Mouse (Mus musculus): ENCODE results near the gene Krtap15. TPM values are rescaled to one million over a fixed set of nuclear protein-coding genes. Genes with fewer than 3 reads are reported as not detected.

Krtap15 gene
- polyA plus RNA-seq, 1 experiment from 2014 or later: not detected

DNA sequence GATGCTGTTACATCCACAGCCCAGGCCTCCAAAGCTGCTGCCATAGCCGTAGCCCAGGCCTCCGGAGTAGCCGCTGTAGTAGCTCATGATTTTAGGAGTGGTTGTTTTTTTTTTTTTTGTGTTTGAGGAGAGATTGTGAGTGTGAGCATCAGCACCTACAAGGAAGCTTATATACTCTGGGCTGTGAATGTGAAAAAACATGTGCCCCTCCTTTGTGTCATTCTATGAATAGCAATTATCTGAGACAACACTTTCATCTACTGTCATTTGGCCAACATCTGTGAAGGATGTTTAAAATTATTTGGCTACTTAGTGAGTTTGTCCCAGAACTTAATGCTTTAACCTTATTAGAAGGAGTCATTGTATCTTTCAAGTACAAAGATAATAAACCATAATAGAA is 54.2 kb downstream of the Krtap15 start, which contains the start of gene Krtap19-2:
Gene Krtap19-2, minus strand, starts transcription at position 101 of the 400 bp plus-strand sequence.
- WGBS: 97% methylated on average over 3 of the region's 3 CpGs
- H3K4me1 ChIP-seq: no peaks in the 10 kb centered on the region

GRCm38 (mm10) chr16:88877938-88878337 is 57.9 kb downstream of the Krtap15 start, which contains the start of gene Krtap19-3:
TSS of gene Krtap19-3 (minus strand) at chr16:88878038.
- ATAC-seq (replicated peaks): no peak

More for the DNA sequence above, 54.2 kb downstream of the Krtap15 start, which contains the start of gene Krtap19-2:
- Histone ChIP-seq H3K9ac (replicated peaks) (no peak within 1 kb of the TSS), H3K27ac (replicated peaks) (no peak within 1 kb of the TSS), H3K36me3 (no peaks in the 10 kb centered on the region), H3K27me3 (no peaks in the 10 kb centered on the region), H3K4me2 (replicated peaks) (no peak within 1 kb of the TSS), H3K9me3 (no peaks in the 10 kb centered on the region), H3K4me3 (no peak within 1 kb of the TSS)
- no peak for ATAC-seq (replicated peaks)

More at GRCm38 (mm10) chr16:88877938-88878337, 57.9 kb downstream of the Krtap15 start, which contains the start of gene Krtap19-3:
- H3K9ac ChIP-seq (replicated peaks): no peak within 1 kb of the TSS
- no peaks in the 10 kb centered on the region for H3K27me3 ChIP-seq
- no peak within 1 kb of the TSS for H3K27ac ChIP-seq (replicated peaks)
- no peaks in the 10 kb centered on the region for H3K9me3 ChIP-seq
- no peaks in the 10 kb centered on the region for H3K4me1 ChIP-seq
- 87% methylated on average over 2 of the region's 2 CpGs for WGBS
- no peaks in the 10 kb centered on the region for H3K36me3 ChIP-seq
- H3K4me3 ChIP-seq: no peak within 1 kb of the TSS
- H3K4me2 ChIP-seq (replicated peaks): no peak within 1 kb of the TSS

Other genes starting within 250 kb of the Krtap15 start
- not detected in 2 replicates for gene Krtap24-1, start 207.9 kb upstream of the Krtap15 start, polyA plus RNA-seq (2015; fragmentation: Nextera tagmentation; extraction: Ambion mirVana)
- gene 2310079G19Rik, start 192.5 kb upstream of the Krtap15 start, polyA plus RNA-seq (2015; fragmentation: Nextera tagmentation; extraction: Ambion mirVana): not detected in 2 replicates
- not detected in 2 replicates for gene Krtap26-1, start 172.4 kb upstream of the Krtap15 start, polyA plus RNA-seq (2015; fragmentation: Nextera tagmentation; extraction: Ambion mirVana)
- not detected in 2 replicates for gene Krtap27-1, start 148.5 kb upstream of the Krtap15 start, polyA plus RNA-seq (2015; fragmentation: Nextera tagmentation; extraction: Ambion mirVana)
- gene 2310061N02Rik, start 112.3 kb upstream of the Krtap15 start, polyA plus RNA-seq (2015; fragmentation: Nextera tagmentation; extraction: Ambion mirVana): not detected in 2 replicates
- not detected in 2 replicates for gene Krtap13-1, start 91.4 kb upstream of the Krtap15 start, polyA plus RNA-seq (2015; fragmentation: Nextera tagmentation; extraction: Ambion mirVana)
- not detected in 2 replicates for gene Krtap13, start 68.6 kb upstream of the Krtap15 start, polyA plus RNA-seq (2015; fragmentation: Nextera tagmentation; extraction: Ambion mirVana)
- gene 2310034C09Rik, start 61.4 kb upstream of the Krtap15 start, polyA plus RNA-seq (2015; fragmentation: Nextera tagmentation; extraction: Ambion mirVana): not detected in 2 replicates
- gene 2310057N15Rik, start 46.0 kb upstream of the Krtap15 start, polyA plus RNA-seq (2015; fragmentation: Nextera tagmentation; extraction: Ambion mirVana): not detected in 2 replicates
- gene Gm5965, start 42.3 kb upstream of the Krtap15 start, polyA plus RNA-seq (2015; fragmentation: Nextera tagmentation; extraction: Ambion mirVana): not detected in 2 replicates
- gene Gm20741, start 8.0 kb upstream of the Krtap15 start, polyA plus RNA-seq (2015; fragmentation: Nextera tagmentation; extraction: Ambion mirVana): not detected in 2 replicates
- gene Krtap14, start 5.9 kb downstream of the Krtap15 start, polyA plus RNA-seq (2015; fragmentation: Nextera tagmentation; extraction: Ambion mirVana): not detected in 2 replicates
- not detected in 2 replicates for gene Krtap19-1, start 49.2 kb downstream of the Krtap15 start, polyA plus RNA-seq (2015; fragmentation: Nextera tagmentation; extraction: Ambion mirVana)
- gene Krtap19-2, start 54.1 kb downstream of the Krtap15 start, polyA plus RNA-seq (2015; fragmentation: Nextera tagmentation; extraction: Ambion mirVana): not detected in 2 replicates
- gene Krtap19-3, start 57.8 kb downstream of the Krtap15 start, polyA plus RNA-seq (2015; fragmentation: Nextera tagmentation; extraction: Ambion mirVana): not detected in 2 replicates
- not detected in 2 replicates for gene Krtap19-4, start 64.9 kb downstream of the Krtap15 start, polyA plus RNA-seq (2015; fragmentation: Nextera tagmentation; extraction: Ambion mirVana)
- gene Krtap19-5, start 76.2 kb downstream of the Krtap15 start, polyA plus RNA-seq (2015; fragmentation: Nextera tagmentation; extraction: Ambion mirVana): not detected in 2 replicates
- gene Krtap19-9b, start 112.0 kb downstream of the Krtap15 start, polyA plus RNA-seq (2015; fragmentation: Nextera tagmentation; extraction: Ambion mirVana): not detected in 2 replicates
- not detected in 2 replicates for gene Krtap16-3, start 142.7 kb downstream of the Krtap15 start, polyA plus RNA-seq (2015; fragmentation: Nextera tagmentation; extraction: Ambion mirVana)
- not detected in 2 replicates for gene Krtap22-2, start 190.5 kb downstream of the Krtap15 start, polyA plus RNA-seq (2015; fragmentation: Nextera tagmentation; extraction: Ambion mirVana)
- not detected in 2 replicates for gene Gm10229, start 195.1 kb downstream of the Krtap15 start, polyA plus RNA-seq (2015; fragmentation: Nextera tagmentation; extraction: Ambion mirVana)
- gene Krtap6-1, start 211.5 kb downstream of the Krtap15 start, polyA plus RNA-seq (2015; fragmentation: Nextera tagmentation; extraction: Ambion mirVana): not detected in 2 replicates
- not detected in 2 replicates for gene Gm10228, start 221.3 kb downstream of the Krtap15 start, polyA plus RNA-seq (2015; fragmentation: Nextera tagmentation; extraction: Ambion mirVana)
- not detected in 2 replicates for gene Krtap6-5, start 227.7 kb downstream of the Krtap15 start, polyA plus RNA-seq (2015; fragmentation: Nextera tagmentation; extraction: Ambion mirVana)
- gene 1110025L11Rik, start 243.8 kb downstream of the Krtap15 start, polyA plus RNA-seq (2015; fragmentation: Nextera tagmentation; extraction: Ambion mirVana): not detected in 2 replicates